Mouse (Mus musculus): ENCODE data around the gene Extl1.

Extl1 gene

DNA sequence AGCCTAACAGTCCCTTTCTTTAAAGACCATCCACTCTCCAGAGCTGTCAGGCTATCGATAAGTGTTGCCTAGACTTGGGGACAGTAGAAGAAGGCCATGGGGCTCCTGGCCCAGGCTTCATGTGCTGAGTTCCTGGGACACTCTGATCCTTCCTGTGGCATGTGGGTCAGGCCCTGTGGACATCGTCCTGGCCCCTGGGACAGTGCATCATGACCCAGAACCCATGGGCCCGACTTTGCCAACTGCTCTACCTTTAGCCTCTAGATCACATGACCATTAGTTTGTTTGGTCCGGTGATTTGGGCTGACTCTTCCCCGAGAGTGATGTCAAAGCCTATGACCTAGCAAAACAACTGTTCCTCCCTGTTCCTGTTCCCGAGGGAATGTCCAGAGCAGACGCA is 73.5 kb downstream of the Extl1 start:
- no peak for DNase-seq

DNA sequence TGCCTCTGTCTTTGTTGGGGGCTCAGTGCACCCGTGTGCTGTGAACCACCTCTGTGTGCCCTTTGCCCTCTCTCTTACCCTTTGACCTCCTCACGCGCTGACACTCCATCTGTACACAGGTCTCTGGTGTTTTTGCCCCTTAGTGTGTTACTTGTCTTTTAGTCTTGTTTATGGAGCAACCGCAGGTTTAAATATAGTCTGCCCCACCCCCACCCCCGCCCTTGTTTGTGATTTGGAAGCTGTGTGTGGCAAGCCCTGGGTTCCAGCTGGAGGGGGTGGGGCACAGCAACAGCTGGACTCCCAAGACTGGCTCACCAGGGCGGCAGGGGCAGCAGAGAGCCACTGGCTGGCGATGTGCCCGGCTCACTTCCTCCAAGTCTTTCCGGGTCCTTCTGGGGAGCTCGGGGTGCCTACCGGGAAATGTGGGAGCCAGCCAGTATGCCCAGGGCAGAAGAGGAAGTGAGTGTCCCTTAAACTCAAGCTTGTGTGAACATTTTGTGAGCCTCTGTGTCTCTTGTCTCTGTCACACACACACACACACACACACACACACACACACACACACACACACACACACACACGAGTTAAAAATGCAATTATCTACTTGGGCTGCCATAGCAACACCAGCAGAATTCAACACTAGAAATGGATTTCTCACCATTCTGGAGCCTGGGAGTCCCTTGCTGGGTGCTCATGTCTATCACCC is 76.1 kb downstream of the Extl1 start:
- DNase-seq, result peak; percentile 28

DNA sequence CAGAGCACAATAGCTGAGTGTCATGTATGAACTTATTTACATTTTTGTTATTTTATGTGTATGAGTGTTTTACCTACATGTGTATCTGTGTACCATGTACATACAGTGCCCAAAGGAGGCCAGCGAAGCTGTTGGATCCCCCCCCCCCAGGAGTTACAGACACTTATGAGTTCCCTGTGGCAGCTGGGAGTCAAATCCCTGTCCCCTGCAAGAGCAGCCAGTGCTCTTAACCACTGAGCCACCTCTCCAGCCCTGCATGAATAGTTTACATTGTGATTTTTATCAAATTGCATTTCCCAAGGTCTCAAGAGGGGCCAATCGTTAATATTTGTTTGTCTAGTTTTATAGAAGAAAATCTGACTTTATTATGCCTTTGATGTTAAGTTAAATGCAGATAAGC is 76.7 kb downstream of the Extl1 start:
- DNase-seq, result no peak

Data from thymus, postnatal 25 days (tissue).